Mouse (Mus musculus) neural tube, embryonic 12.5 days (tissue): Measurements from ENCODE around the gene Rai14. TPM values are rescaled to one million over a fixed set of nuclear protein-coding genes. Genes with fewer than 3 reads are reported as not detected.
A peak's percentile ranks its signal among the peaks of the same experiment; 100 is the strongest.

Experiments
- ATAC-seq: fragments of 200-750 bp; cut with Nextera tagmentation; 2 replicates; pipeline ENCODE4 v1.8.0; 2017; ENCODE audit warnings: low read depth, mild to moderate bottlenecking, moderate TSS enrichment, moderate library complexity; ENCODE audit not compliant: low FRiP score
- H3K27ac ChIP-seq: fragments of 300-500 bp; sonication (generic); 2 replicates; pipeline ENCODE4 v1.5.1; 2016
- H3K27me3 ChIP-seq: fragments of 300-500 bp; sonication (generic); replicated peaks from 2 replicates; pipeline ENCODE4 v1.6.1; 2016; ENCODE audit warnings: mild to moderate bottlenecking
- H3K36me3 ChIP-seq: fragments of 300-500 bp; sonication (generic); 2 replicates; pipeline ENCODE4 v1.6.1; 2016; ENCODE audit warnings: mild to moderate bottlenecking
- H3K4me1 ChIP-seq: fragments of 300-500 bp; sonication (generic); 2 replicates; pipeline ENCODE4 v1.6.1; 2016
- H3K4me2 ChIP-seq: fragments of 300-500 bp; sonication (generic); replicated peaks from 2 replicates; pipeline ENCODE4 v1.6.1; 2016; ENCODE audit warnings: mild to moderate bottlenecking
- H3K4me3 ChIP-seq: fragments of 300-500 bp; sonication (generic); 2 replicates; pipeline ENCODE4 v1.5.1; 2016
- H3K9ac ChIP-seq: fragments of 300-500 bp; sonication (generic); 2 replicates; pipeline ENCODE4 v1.6.1; 2016; ENCODE audit warnings: mild to moderate bottlenecking
- H3K9me3 ChIP-seq: fragments of 300-500 bp; sonication (generic); 2 replicates; pipeline ENCODE4 v1.6.1; 2016; ENCODE audit warnings: mild to moderate bottlenecking
- WGBS: fragments of 180-500 bp; shearing (Covaris S2); methylation state at CpG from one replicate; pipeline ENCODE4 v1.1.7; 2016; 5-methylcytosine and 5-hydroxymethylcytosine counted together
- polyA plus RNA-seq: library from polyadenylated mRNA; unstranded; fragments of >200 nt; fragmentation: Nextera tagmentation; extraction: Ambion mirVana; gene quantifications from 2 replicates; pipeline ENCODE4 v1.2.1, GENCODE M21; 2016

Rai14 gene
- polyA plus RNA-seq, 1 experiment from 2014 or later: 63.3 TPM

- H3K36me3 ChIP-seq: no peaks in the 10 kb centered on the region
- H3K4me1 ChIP-seq: peaks cover 12% of the 10 kb centered on the region
- H3K27ac ChIP-seq: no peak overlapping the region
- no peak overlapping the region for H3K9ac ChIP-seq
- H3K4me2 ChIP-seq: no peak overlapping the region
- no peaks in the 10 kb centered on the region for H3K27me3 ChIP-seq
- WGBS: 90% methylated on average over 3 of the region's 3 CpGs
- H3K9me3 ChIP-seq: no peaks in the 10 kb centered on the region; the same call in 1 of the 2 replicates
- no peak overlapping the region for H3K4me3 ChIP-seq
- no peak for ATAC-seq
Measured at GRCm38 (mm10) chr15:10719511-10719910, 5.1 kb upstream of the Rai14 start.

GRCm38 (mm10) chr15:10718763-10719162 is 4.3 kb upstream of the Rai14 start:
- peaks cover 12% of the 10 kb centered on the region for H3K4me1 ChIP-seq
- H3K27me3 ChIP-seq: no peaks in the 10 kb centered on the region
- no peak overlapping the region for H3K4me3 ChIP-seq
- H3K9ac ChIP-seq: no peak overlapping the region
- no peaks in the 10 kb centered on the region for H3K36me3 ChIP-seq
- no peak for ATAC-seq
- no peak overlapping the region for H3K4me2 ChIP-seq
- H3K27ac ChIP-seq: no peak overlapping the region
- no peaks in the 10 kb centered on the region; the same call in 1 of the 2 replicates for H3K9me3 ChIP-seq
- WGBS: 92% methylated on average over 10 of the region's 10 CpGs

- Histone ChIP-seq H3K4me3 (no peak overlapping the region), H3K27me3 (no peaks in the 10 kb centered on the region), H3K9ac (no peak overlapping the region), H3K4me2 (no peak overlapping the region), H3K4me1 (peaks cover 11% of the 10 kb centered on the region), H3K36me3 (no peaks in the 10 kb centered on the region), H3K27ac (no peak overlapping the region), H3K9me3 (no peaks in the 10 kb centered on the region; the same call in 1 of the 2 replicates)
- 94% methylated on average over 1 of the region's 1 CpGs for WGBS
- no peak for ATAC-seq
Measured at GRCm38 (mm10) chr15:10717284-10717683, 2.9 kb upstream of the Rai14 start.

GRCm38 (mm10) chr15:10715966-10716365 is 1.5 kb upstream of the Rai14 start:
- H3K36me3 ChIP-seq: no peaks in the 10 kb centered on the region
- 9% methylated on average over 5 of the region's 5 CpGs for WGBS

GRCm38 (mm10) chr15:10715139-10715505 is 698 bp upstream of the Rai14 start:
- peak overlapping the region; percentile 81 for H3K4me3 ChIP-seq
- 1% methylated on average over 10 of the region's 10 CpGs for WGBS
- H3K27me3 ChIP-seq: no peaks in the 10 kb centered on the region
- H3K27ac ChIP-seq: no peak overlapping the region
- H3K9me3 ChIP-seq: no peaks in the 10 kb centered on the region; the same call in 1 of the 2 replicates
- peak overlapping the region; percentile 93 for H3K4me2 ChIP-seq
- ATAC-seq: peak; percentile 9; the same call in 1 of the 2 replicates
- peak overlapping the region; percentile 88 for H3K9ac ChIP-seq
- H3K36me3 ChIP-seq: no peaks in the 10 kb centered on the region
- H3K4me1 ChIP-seq: peaks cover 19% of the 10 kb centered on the region

More at GRCm38 (mm10) chr15:10715966-10716365, 1.5 kb upstream of the Rai14 start:
- Histone ChIP-seq H3K27ac (no peak overlapping the region), H3K4me1 (peaks cover 19% of the 10 kb centered on the region), H3K27me3 (no peaks in the 10 kb centered on the region), H3K4me2 (no peak overlapping the region), H3K9me3 (no peaks in the 10 kb centered on the region; the same call in 1 of the 2 replicates), H3K4me3 (no peak overlapping the region), H3K9ac (no peak overlapping the region)
- ATAC-seq: no peak

- H3K36me3 ChIP-seq: no peaks in the 10 kb centered on the region
- no peaks in the 10 kb centered on the region; the same call in 1 of the 2 replicates for H3K9me3 ChIP-seq
- peak overlapping the region; percentile 93 for H3K4me2 ChIP-seq
- peak overlapping the region; percentile 81 for H3K4me3 ChIP-seq
- peak overlapping the region; percentile 43 for H3K27ac ChIP-seq
- no peaks in the 10 kb centered on the region for H3K27me3 ChIP-seq
- under 1% methylated on average over 35 of the region's 35 CpGs for WGBS
- H3K4me1 ChIP-seq: peaks cover 19% of the 10 kb centered on the region
- peak overlapping the region; percentile 88 for H3K9ac ChIP-seq
- peak; percentile 65 for ATAC-seq
Measured at GRCm38 (mm10) chr15:10713626-10714316, 653 bp downstream of the Rai14 start.

GRCm38 (mm10) chr15:10713181-10713625 is 1.2 kb downstream of the Rai14 start:
- ATAC-seq: no peak; the same call in 1 of the 2 replicates
- no peaks in the 10 kb centered on the region; the same call in 1 of the 2 replicates for H3K9me3 ChIP-seq
- H3K36me3 ChIP-seq: no peaks in the 10 kb centered on the region
- H3K27me3 ChIP-seq: no peaks in the 10 kb centered on the region
- WGBS: 4% methylated on average over 13 of the region's 13 CpGs
- no peak overlapping the region for H3K27ac ChIP-seq
- peak overlapping the region; percentile 81 for H3K4me3 ChIP-seq
- peak overlapping the region; percentile 93 for H3K4me2 ChIP-seq
- H3K4me1 ChIP-seq: peaks cover 19% of the 10 kb centered on the region
- peak overlapping the region; percentile 88 for H3K9ac ChIP-seq

- 76% methylated on average over 3 of the region's 3 CpGs for WGBS
- ATAC-seq: no peak
- Histone ChIP-seq H3K9ac (no peak overlapping the region), H3K9me3 (no peaks in the 10 kb centered on the region; the same call in 1 of the 2 replicates), H3K4me3 (peak overlapping the region; percentile 81), H3K4me2 (peak overlapping the region; percentile 93), H3K4me1 (peaks cover 19% of the 10 kb centered on the region), H3K36me3 (peaks cover 3% of the 10 kb centered on the region; the same call in 1 of the 2 replicates), H3K27ac (no peak overlapping the region), H3K27me3 (no peaks in the 10 kb centered on the region)
Measured at GRCm38 (mm10) chr15:10712288-10712687, 2.1 kb downstream of the Rai14 start.

GRCm38 (mm10) chr15:10711231-10711630 is 3.2 kb downstream of the Rai14 start:
- no peak for ATAC-seq
- 63% methylated on average over 6 of the region's 6 CpGs for WGBS
- Histone ChIP-seq H3K9ac (no peak overlapping the region), H3K27ac (no peak overlapping the region), H3K4me3 (no peak overlapping the region; the same call in 1 of the 2 replicates), H3K9me3 (no peaks in the 10 kb centered on the region), H3K36me3 (peaks cover 3% of the 10 kb centered on the region; the same call in 1 of the 2 replicates), H3K4me2 (peak overlapping the region; percentile 93), H3K27me3 (no peaks in the 10 kb centered on the region), H3K4me1 (peaks cover 24% of the 10 kb centered on the region)

GRCm38 (mm10) chr15:10708591-10709272 is 5.7 kb downstream of the Rai14 start:
- 89% methylated on average over 10 of the region's 10 CpGs for WGBS
- Histone ChIP-seq H3K9ac (no peak overlapping the region), H3K4me3 (no peak overlapping the region), H3K4me1 (peaks cover 29% of the 10 kb centered on the region), H3K27me3 (no peaks in the 10 kb centered on the region), H3K27ac (no peak overlapping the region), H3K36me3 (peaks cover 3% of the 10 kb centered on the region; the same call in 1 of the 2 replicates), H3K9me3 (no peaks in the 10 kb centered on the region), H3K4me2 (no peak overlapping the region)
- ATAC-seq: no peak

- Histone ChIP-seq H3K27me3 (no peaks in the 10 kb centered on the region), H3K9me3 (no peaks in the 10 kb centered on the region), H3K36me3 (peaks cover 3% of the 10 kb centered on the region; the same call in 1 of the 2 replicates), H3K4me1 (peaks cover 18% of the 10 kb centered on the region), H3K4me3 (no peak overlapping the region), H3K27ac (no peak overlapping the region), H3K9ac (no peak overlapping the region), H3K4me2 (no peak overlapping the region)
- ATAC-seq: no peak
- 92% methylated on average over 6 of the region's 6 CpGs for WGBS
Measured at GRCm38 (mm10) chr15:10707109-10707508, 7.3 kb downstream of the Rai14 start.

- ATAC-seq: no peak
- WGBS: 71% methylated on average over 8 of the region's 8 CpGs
Measured at GRCm38 (mm10) chr15:10706414-10706813, 8.0 kb downstream of the Rai14 start.

More at GRCm38 (mm10) chr15:10706414-10706813, 8.0 kb downstream of the Rai14 start:
- H3K36me3 ChIP-seq: peaks cover 3% of the 10 kb centered on the region; the same call in 1 of the 2 replicates
- no peaks in the 10 kb centered on the region for H3K9me3 ChIP-seq
- H3K4me2 ChIP-seq: no peak overlapping the region
- H3K27me3 ChIP-seq: no peaks in the 10 kb centered on the region
- peaks cover 12% of the 10 kb centered on the region for H3K4me1 ChIP-seq
- no peak overlapping the region for H3K9ac ChIP-seq
- H3K27ac ChIP-seq: no peak overlapping the region
- H3K4me3 ChIP-seq: no peak overlapping the region
